ENCODE assay signal across 8 mouse cellular contexts in genomic region chr15:88819906-88820303, GRCm38 (mm10). TPM values are rescaled to one million over a fixed set of nuclear protein-coding genes. Genes with fewer than 3 reads are reported as not detected.
DNase-seq lines count a peak whose midpoint lies in the region; ATAC-seq lines count a peak whose summit lies in the region.

No protein-coding gene starts in this region.

- H3K4me2 ChIP-seq in forebrain, embryonic 11.5 days (ENCODE audit: low read depth, low read length, severe bottlenecking): peak overlapping the region; percentile 88
- peak overlapping the region; percentile 97 for H3K4me2 ChIP-seq in liver, embryonic 12.5 days

- no peak for DNase-seq in heart, embryonic 10.5 days (ENCODE audit: low spot score)
- DNase-seq in heart, postnatal 25 days (ENCODE audit: low spot score): no peak
- DNase-seq in 416B (ENCODE audit: low read depth): peak; percentile 11
- no peak for DNase-seq in forebrain, embryonic 11.5 days (ENCODE audit: low spot score)
- DNase-seq in left cerebral cortex, postnatal 4 days: no peak
- DNase-seq in left cerebral cortex, postnatal 36 days (ENCODE audit: low spot score in 2 of 2): no peak
- no peak for DNase-seq in ovary, postnatal 10 days (ENCODE audit: low spot score)

- intact Hi-C loops in heart, postnatal 25 days (cut with DNase I): loop anchor here (5.0 to 10.0 kb wide), 4 partner anchors 68 to 257 kb away; partner anchors contain the start of genes Brd1, Trabd and Zbed4
- intact Hi-C loops in left cerebral cortex, postnatal 4 days (cut with DNase I): loop anchor here (10.0 kb wide), 2 partner anchors 55 to 265 kb away; partner anchors contain the start of gene Selenoo
- intact Hi-C loops in left cerebral cortex, postnatal 36 days (cut with DNase I): loop anchor here (10.0 kb wide), 1 partner anchor 235 kb away; the partner anchor contains the start of gene Panx2

- 2% methylated on average over 23 of the region's 23 CpGs for WGBS in heart, embryonic 10.5 days
- 1% methylated on average over 23 of the region's 23 CpGs for WGBS in forebrain, embryonic 11.5 days
- 1% methylated on average over 23 of the region's 23 CpGs for WGBS in liver, embryonic 12.5 days (ENCODE audit: insufficient replicate concordance)

- H3K9me3 ChIP-seq in heart, embryonic 10.5 days: no peaks in the 10 kb centered on the region
- no peaks in the 10 kb centered on the region for H3K9me3 ChIP-seq in forebrain, embryonic 11.5 days (ENCODE audit: control insufficient read depth, low read length)
- H3K9me3 ChIP-seq in liver, embryonic 12.5 days (replicated peaks): no peaks in the 10 kb centered on the region

- H3K27ac ChIP-seq in heart, embryonic 10.5 days: peak overlapping the region; percentile 87
- no peak overlapping the region for H3K27ac ChIP-seq in forebrain, embryonic 11.5 days (ENCODE audit: low read depth, low read length)
- peak overlapping the region; percentile 70 for H3K27ac ChIP-seq in liver, embryonic 12.5 days

- no peaks in the 10 kb centered on the region for H3K27me3 ChIP-seq in heart, embryonic 10.5 days (ENCODE audit: insufficient read depth, poor library complexity, severe bottlenecking)
- H3K27me3 ChIP-seq in forebrain, embryonic 11.5 days (ENCODE audit: control insufficient read depth, insufficient read depth, low read length): no peaks in the 10 kb centered on the region
- H3K27me3 ChIP-seq in liver, embryonic 12.5 days (replicated peaks): no peaks in the 10 kb centered on the region

- peaks cover 28% of the 10 kb centered on the region for H3K4me1 ChIP-seq in heart, embryonic 10.5 days
- peaks cover 9% of the 10 kb centered on the region; the same call in 1 of the 2 replicates for H3K4me1 ChIP-seq in forebrain, embryonic 11.5 days (replicated peaks; ENCODE audit: control insufficient read depth, insufficient read depth, low read length)
- peaks cover 27% of the 10 kb centered on the region for H3K4me1 ChIP-seq in liver, embryonic 12.5 days

- peak overlapping the region; percentile 94 for H3K4me3 ChIP-seq in heart, embryonic 10.5 days
- H3K4me3 ChIP-seq in forebrain, embryonic 11.5 days (ENCODE audit: low read depth, low read length): peak overlapping the region; percentile 82
- H3K4me3 ChIP-seq in liver, embryonic 12.5 days: peak overlapping the region; percentile 89

- peaks cover 65% of the 10 kb centered on the region for H3K36me3 ChIP-seq in heart, embryonic 10.5 days
- peaks cover 10% of the 10 kb centered on the region; the same call in 1 of the 2 replicates for H3K36me3 ChIP-seq in forebrain, embryonic 11.5 days (ENCODE audit: control insufficient read depth, insufficient read depth, low read length)
- peaks cover 58% of the 10 kb centered on the region for H3K36me3 ChIP-seq in liver, embryonic 12.5 days

- H3K9ac ChIP-seq in forebrain, embryonic 11.5 days (ENCODE audit: low read length): peak overlapping the region; percentile 87
- H3K9ac ChIP-seq in liver, embryonic 12.5 days: peak overlapping the region; percentile 93

- ATAC-seq in forebrain, embryonic 11.5 days (replicated peaks; ENCODE audit: low FRiP score): peak; percentile 2; the same call in 1 of the 2 replicates
- no peak for ATAC-seq in liver, embryonic 12.5 days

RNA-seq across cellular contexts. Expression of gene Creld2, which starts 0.5 kb away (rescaled TPM):
- 98.6 and 126 TPM in 2 replicates for polyA plus RNA-seq in heart, embryonic 10.5 days (2016; fragmentation: Nextera tagmentation; extraction: Ambion mirVana)
- total RNA-seq in heart, postnatal 25 days (2021): 10 to 100 TPM; 24.7 to 27.3 TPM
- 79.4 and 89.4 TPM in 2 replicates for polyA plus RNA-seq in forebrain, embryonic 11.5 days (2014; fragmentation: Nextera tagmentation; extraction: Ambion mirVana)
- polyA plus RNA-seq in liver, embryonic 12.5 days (2016; fragmentation: Nextera tagmentation; extraction: Ambion mirVana): 61.1 and 68.6 TPM in 2 replicates
- 10 to 100 TPM; 26.2 to 35.6 TPM for total RNA-seq in left cerebral cortex, postnatal 4 days (2021)
- 10 to 100 TPM; 17.5 to 26.0 TPM for total RNA-seq in left cerebral cortex, postnatal 36 days (2021)

RNA-seq across cellular contexts. Expression of gene Alg12, which starts 0.8 kb away (rescaled TPM):
- 14.6 and 15.2 TPM in 2 replicates for polyA plus RNA-seq in heart, embryonic 10.5 days (2016; fragmentation: Nextera tagmentation; extraction: Ambion mirVana)
- 10 to 100 TPM; 10.7 TPM for total RNA-seq in heart, postnatal 25 days (2021)
- 10.8 and 13.5 TPM in 2 replicates for polyA plus RNA-seq in forebrain, embryonic 11.5 days (2014; fragmentation: Nextera tagmentation; extraction: Ambion mirVana)
- polyA plus RNA-seq in liver, embryonic 12.5 days (2016; fragmentation: Nextera tagmentation; extraction: Ambion mirVana): 6.9 and 7.6 TPM in 2 replicates
- total RNA-seq in left cerebral cortex, postnatal 4 days (2021): 10 to 100 TPM; 10.1 to 11.5 TPM
- total RNA-seq in left cerebral cortex, postnatal 36 days (2021): 10 to 100 TPM; 12.8 to 15.7 TPM

RNA-seq across cellular contexts. Expression of gene Pim3, which starts 42.1 kb away (rescaled TPM):
- 68.1 and 73.7 TPM in 2 replicates for polyA plus RNA-seq in heart, embryonic 10.5 days (2016; fragmentation: Nextera tagmentation; extraction: Ambion mirVana)
- 10 to 100 TPM; 86.8 to 98.2 TPM for total RNA-seq in heart, postnatal 25 days (2021)
- 42.0 and 42.7 TPM in 2 replicates for polyA plus RNA-seq in forebrain, embryonic 11.5 days (2014; fragmentation: Nextera tagmentation; extraction: Ambion mirVana)
- polyA plus RNA-seq in liver, embryonic 12.5 days (2016; fragmentation: Nextera tagmentation; extraction: Ambion mirVana): 22.5 and 23.5 TPM in 2 replicates
- total RNA-seq in left cerebral cortex, postnatal 4 days (2021): 10 to 100 TPM; 44.6 to 49.3 TPM
- 10 to 100 TPM; 35.0 to 51.0 TPM for total RNA-seq in left cerebral cortex, postnatal 36 days (2021)
